Mouse (Mus musculus) spleen, adult 2 months (tissue): ENCODE data around the gene Mup13. TPM values are rescaled to one million over a fixed set of nuclear protein-coding genes. Genes with fewer than 3 reads are reported as not detected.
"Not testable (repeated sequence)": the region's sequence is repeated elsewhere in the genome, so short reads cannot be mapped to it uniquely, and the experiment has no call there.

Experiments
- DNase-seq, 2 experiments: peaks; one replicate each; pipeline versions ENCODE4 v3.0.0 to v3.0.0-alpha.2; 2012 to 2021; ENCODE audit warnings: low spot score in 2 of 2, low read depth in 1 of 2
- H3K27ac ChIP-seq: fragments of 200-500 bp; 2 replicates; pipeline ENCODE4 v1.5.1; 2012; ENCODE audit warnings: low read length, inconsistent platforms; ENCODE audit not compliant: insufficient read depth
- H3K27me3 ChIP-seq: fragments of 200-500 bp; 2 replicates; pipeline ENCODE4 v1.6.1; 2012; ENCODE audit warnings: mild to moderate bottlenecking, moderate library complexity, low read length, inconsistent platforms; ENCODE audit not compliant: control insufficient read depth, insufficient read depth
- H3K36me3 ChIP-seq: fragments of 200-500 bp; 2 replicates; pipeline ENCODE4 v1.6.1; 2012; ENCODE audit warnings: mild to moderate bottlenecking, low read length, inconsistent platforms; ENCODE audit not compliant: control insufficient read depth, insufficient read depth
- H3K4me1 ChIP-seq: fragments of 200-500 bp; 2 replicates; pipeline ENCODE4 v1.6.1; 2011; ENCODE audit warnings: inconsistent platforms; ENCODE audit not compliant: control insufficient read depth, insufficient read depth, insufficient read length
- H3K4me3 ChIP-seq: fragments of 200-500 bp; 2 replicates; pipeline ENCODE4 v1.5.1; 2011; ENCODE audit warnings: mild to moderate bottlenecking, inconsistent platforms; ENCODE audit not compliant: insufficient read depth, insufficient read length; ENCODE audit errors: extremely low read depth
- WGBS: fragments of 180-500 bp; shearing (Covaris S2); methylation state at CpG from one replicate; pipeline ENCODE4 v1.1.7; 2018; 5-methylcytosine and 5-hydroxymethylcytosine counted together
- polyA plus RNA-seq: library from polyadenylated mRNA; depleted of rRNA; stranded (reverse); fragments of >200 nt; gene quantifications from 2 replicates; pipeline ENCODE4 v1.2.3, GENCODE M21; 2012; rRNA removed

Mup13 gene
- not detected in 2 replicates for polyA plus RNA-seq

DNA sequence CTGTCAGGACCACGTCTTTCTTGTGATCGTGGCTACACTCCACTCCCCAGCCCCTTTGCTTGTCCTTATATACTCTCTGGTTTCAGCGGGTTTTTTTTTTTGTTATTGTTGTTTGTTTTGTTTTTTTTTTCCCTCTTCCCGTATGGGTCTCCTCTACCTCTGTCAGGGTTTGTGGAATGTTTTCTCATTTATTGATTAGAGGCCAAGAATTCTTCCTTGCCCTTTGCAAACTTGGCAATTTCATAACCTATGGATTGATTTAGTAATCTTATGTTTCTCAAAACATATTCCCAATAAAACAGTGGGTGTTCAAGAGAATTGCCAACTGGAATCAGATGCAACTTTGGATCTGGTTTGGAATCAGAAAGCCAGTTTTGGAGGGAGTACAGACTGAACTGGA lies at the start of gene Mup13:
Mup13 (minus strand) TSS at position 101 of the 400 bp plus-strand sequence.
- DNase-seq, H3K4me1 ChIP-seq, H3K27ac ChIP-seq, H3K27me3 ChIP-seq, H3K36me3 ChIP-seq, H3K4me3 ChIP-seq: not testable (repeated sequence)
- 77% methylated on average over 4 of the region's 4 CpGs for WGBS

Other genes starting within 250 kb of the Mup13 start
- gene Mup14, start 75.7 kb upstream of the Mup13 start, polyA plus RNA-seq: not detected in 2 replicates
- gene Mup15, start 211.5 kb upstream of the Mup13 start, polyA plus RNA-seq: not detected in 2 replicates